Mouse (Mus musculus) lung, postnatal 0 days (tissue): ENCODE results near the gene Bst1. TPM values are rescaled to one million over a fixed set of nuclear protein-coding genes. Genes with fewer than 3 reads are reported as not detected.

Source experiments
- ATAC-seq: fragments of 200-750 bp; cut with Nextera tagmentation; 2 replicates; pipeline ENCODE4 v1.8.0; 2017; ENCODE audit warnings: moderate library complexity
- DNase-seq: peaks from one replicate; pipeline ENCODE4 v3.0.0-alpha.2; 2016; ENCODE audit warnings: low spot score
- H3K27ac ChIP-seq: fragments of 300-500 bp; sonication (generic); 2 replicates; pipeline ENCODE4 v1.5.1; 2014; ENCODE audit warnings: antibody characterized with exemption, mild to moderate bottlenecking, low read length, mixed read lengths
- H3K27me3 ChIP-seq: fragments of 300-500 bp; sonication (generic); replicated peaks from 2 replicates; pipeline ENCODE4 v1.6.1; 2014; ENCODE audit warnings: low read length, mixed read lengths; ENCODE audit not compliant: insufficient read depth
- H3K36me3 ChIP-seq: fragments of 300-500 bp; sonication (generic); 2 replicates; pipeline ENCODE4 v1.6.1; 2014; ENCODE audit warnings: low read length, mixed read lengths; ENCODE audit not compliant: insufficient read depth
- H3K4me1 ChIP-seq: fragments of 300-500 bp; sonication (generic); 2 replicates; pipeline ENCODE4 v1.6.1; 2014; ENCODE audit warnings: antibody characterized with exemption, low read depth, low read length, mixed read lengths; ENCODE audit not compliant: insufficient read depth
- H3K4me2 ChIP-seq: fragments of 300-500 bp; sonication (generic); replicated peaks from 2 replicates; pipeline ENCODE4 v1.6.1; 2014; ENCODE audit warnings: low read depth, mild to moderate bottlenecking, low read length, moderate library complexity, mixed read lengths
- H3K4me3 ChIP-seq: fragments of 300-500 bp; sonication (generic); 2 replicates; pipeline ENCODE4 v1.5.1; 2014; ENCODE audit warnings: low read depth, low read length
- H3K9ac ChIP-seq: fragments of 300-500 bp; sonication (generic); replicated peaks from 2 replicates; pipeline ENCODE4 v1.6.1; 2014; ENCODE audit warnings: low read depth, mild to moderate bottlenecking
- H3K9me3 ChIP-seq: fragments of 300-500 bp; sonication (generic); 2 replicates; pipeline ENCODE4 v1.6.1; 2016; ENCODE audit warnings: low read length, mixed read lengths
- CTCF ChIP-seq: IDR thresholded peaks from 2 replicates; pipeline ENCODE4 v1.5.1; 2016; ENCODE audit warnings: antibody characterized with exemption, mild to moderate bottlenecking
- EP300 ChIP-seq: IDR thresholded peaks from 2 replicates; pipeline ENCODE4 v1.6.1; 2016; ENCODE audit warnings: antibody characterized with exemption, mild to moderate bottlenecking, control low read depth
- WGBS: fragments of 180-500 bp; shearing (Covaris S2); extraction: QIAGEN DNeasy Blood & Tissue Kit; methylation state at CpG from one replicate; pipeline ENCODE4 v1.1.7; 2014; 5-methylcytosine and 5-hydroxymethylcytosine counted together
- polyA plus RNA-seq: library from polyadenylated mRNA; unstranded; fragments of >200 nt; fragmentation: Nextera tagmentation; extraction: Ambion mirVana; gene quantifications from 2 replicates; pipeline ENCODE4 v1.2.1, GENCODE M21; 2015

The Bst1 gene
- polyA plus RNA-seq, 1 experiment from 2014 or later: 8.4 TPM

GRCm38 (mm10) chr5:43807744-43808696 lies 10.7 kb upstream of the Bst1 start:
- H3K9ac ChIP-seq: peak overlapping the region; percentile 55
- H3K4me3 ChIP-seq: peak overlapping the region; percentile 40
- 5% methylated on average over 48 of the region's 48 CpGs for WGBS
- peak; percentile 92 for DNase-seq
- peak overlapping the region; percentile 66 for H3K27ac ChIP-seq
- no peaks in the 10 kb centered on the region for H3K27me3 ChIP-seq
- H3K36me3 ChIP-seq: no peaks in the 10 kb centered on the region
- H3K4me2 ChIP-seq: peak overlapping the region; percentile 73
- H3K4me1 ChIP-seq: peaks cover 4% of the 10 kb centered on the region; the same call in 1 of the 2 replicates
- TF ChIP-seq EP300 (no peak), CTCF (0 out of 2 replicates have a peak, but pooled peaks have one; percentile 13)
- H3K9me3 ChIP-seq: no peaks in the 10 kb centered on the region
- ATAC-seq: peak; percentile 97

- Histone ChIP-seq H3K27ac (no peak overlapping the region), H3K4me2 (no peak overlapping the region), H3K4me1 (peaks cover 4% of the 10 kb centered on the region; the same call in 1 of the 2 replicates), H3K9me3 (no peaks in the 10 kb centered on the region), H3K4me3 (no peak overlapping the region), H3K27me3 (no peaks in the 10 kb centered on the region), H3K36me3 (no peaks in the 10 kb centered on the region), H3K9ac (no peak overlapping the region)
- 50% methylated on average over 1 of the region's 1 CpGs for WGBS
- DNase-seq (no peak), ATAC-seq (no peak)
- TF ChIP-seq CTCF (no peak), EP300 (peak; percentile 2; the same call in 1 of the 2 replicates)
Measured at GRCm38 (mm10) chr5:43810427-43811062, 8.1 kb upstream of the Bst1 start.

GRCm38 (mm10) chr5:43814536-43814935 lies 4.1 kb upstream of the Bst1 start:
- no peak overlapping the region for H3K27ac ChIP-seq
- no peak overlapping the region for H3K4me3 ChIP-seq
- no peaks in the 10 kb centered on the region for H3K27me3 ChIP-seq
- H3K36me3 ChIP-seq: no peaks in the 10 kb centered on the region
- no peak overlapping the region for H3K9ac ChIP-seq
- H3K9me3 ChIP-seq: no peaks in the 10 kb centered on the region
- peaks cover 4% of the 10 kb centered on the region; the same call in 1 of the 2 replicates for H3K4me1 ChIP-seq
- H3K4me2 ChIP-seq: no peak overlapping the region
- TF ChIP-seq EP300 (no peak), CTCF (no peak)
- DNase-seq (no peak), ATAC-seq (no peak)
- 87% methylated on average over 2 of the region's 2 CpGs for WGBS

GRCm38 (mm10) chr5:43815769-43816168 lies 2.9 kb upstream of the Bst1 start:
- no peak for TF ChIP-seq CTCF
- TF ChIP-seq EP300: 0 out of 2 replicates have a peak, but pooled peaks have one; percentile 25
- Histone ChIP-seq H3K9ac (no peak overlapping the region), H3K27me3 (no peaks in the 10 kb centered on the region), H3K36me3 (no peaks in the 10 kb centered on the region), H3K4me1 (peaks cover 3% of the 10 kb centered on the region; the same call in 1 of the 2 replicates), H3K4me2 (no peak overlapping the region), H3K4me3 (no peak overlapping the region), H3K27ac (no peak overlapping the region), H3K9me3 (no peaks in the 10 kb centered on the region)
- 30% methylated on average over 1 of the region's 1 CpGs for WGBS
- no peak for DNase-seq
- peak; percentile 53 for ATAC-seq

- Histone ChIP-seq H3K9ac (no peak overlapping the region), H3K4me1 (0 out of 2 replicates have a peak, but pooled peaks cover 3% of the 10 kb centered on the region), H3K27ac (peak overlapping the region; percentile 22), H3K27me3 (no peaks in the 10 kb centered on the region), H3K4me3 (no peak overlapping the region), H3K4me2 (no peak overlapping the region), H3K36me3 (no peaks in the 10 kb centered on the region), H3K9me3 (no peaks in the 10 kb centered on the region)
- WGBS: 49% methylated on average over 11 of the region's 11 CpGs
- ATAC-seq (peak; percentile 92), DNase-seq (peak; percentile 87)
- peak; percentile 88 for TF ChIP-seq EP300
- TF ChIP-seq CTCF: no peak
Measured at GRCm38 (mm10) chr5:43820785-43821184, 2.1 kb downstream of the Bst1 start.

- no peaks in the 10 kb centered on the region for H3K27me3 ChIP-seq
- TF ChIP-seq CTCF (no peak), EP300 (no peak)
- no peaks in the 10 kb centered on the region for H3K9me3 ChIP-seq
- no peak within 1 kb of the TSS for H3K9ac ChIP-seq
- DNase-seq (no peak), ATAC-seq (no peak)
- no peaks in the 10 kb centered on the region for H3K36me3 ChIP-seq
- no peak within 1 kb of the TSS for H3K4me2 ChIP-seq
- 0 out of 2 replicates have a peak, but pooled peaks cover 3% of the 10 kb centered on the region for H3K4me1 ChIP-seq
- no peak within 1 kb of the TSS for H3K4me3 ChIP-seq
- 83% methylated on average over 19 of the region's 19 CpGs for WGBS
- peak within 1 kb of the TSS; percentile 22 for H3K27ac ChIP-seq
Measured at GRCm38 (mm10) chr5:43821538-43821937, 2.9 kb downstream of the Bst1 start, which contains the start of gene Fbxl5. TSS of gene Fbxl5 (minus strand) at chr5:43821638.
